Mouse (Mus musculus): ENCODE measurements around the gene Stk38.
A peak's percentile ranks its signal among the peaks of the same experiment; 100 is the strongest.
"Not testable (repeated sequence)": the region's sequence is repeated elsewhere in the genome, so short reads cannot be mapped to it uniquely, and the experiment has no call there.

Stk38 gene

DNA sequence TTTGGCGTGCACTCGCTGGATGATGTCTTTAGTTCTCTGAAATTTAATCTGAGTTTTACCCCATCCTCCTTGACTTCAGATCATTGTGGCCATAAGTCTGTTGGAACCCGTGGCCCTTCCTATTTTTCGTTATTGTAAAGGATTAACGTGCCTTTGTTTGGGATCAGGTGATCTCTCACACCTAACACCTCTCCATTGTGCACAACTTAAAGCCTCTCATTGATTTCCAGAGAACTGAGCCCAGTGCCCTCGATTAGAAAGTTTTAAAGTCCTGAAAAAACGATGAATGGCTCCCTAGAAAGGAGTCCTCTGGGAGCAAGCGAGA is 493 bp upstream of the Stk38 start:
- no peak for DNase-seq (ENCODE audit: low spot score in 2 of 2)

DNA sequence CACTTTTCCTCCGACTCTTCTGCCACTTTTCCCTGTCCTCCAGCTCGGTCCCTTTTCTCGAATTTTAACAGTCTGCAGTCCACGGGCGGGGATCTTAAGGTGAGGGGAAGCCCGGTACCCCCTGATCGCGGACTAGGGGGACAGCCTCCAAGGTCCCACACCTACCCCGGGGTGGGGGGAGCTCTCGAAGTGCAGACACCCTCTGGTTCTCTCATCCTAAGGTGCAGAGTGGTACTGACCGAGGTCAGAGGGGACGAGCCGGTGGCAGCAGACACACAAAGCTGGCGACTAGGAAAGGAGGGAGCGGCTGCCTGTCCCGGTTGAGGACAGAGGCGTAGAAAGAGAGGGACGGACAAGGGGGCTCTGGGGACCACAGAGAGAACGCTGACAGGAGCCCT is 553 bp downstream of the Stk38 start:
- DNase-seq (ENCODE audit: low spot score in 2 of 2) = peak in 1 of 2 experiments; percentile 25

DNA sequence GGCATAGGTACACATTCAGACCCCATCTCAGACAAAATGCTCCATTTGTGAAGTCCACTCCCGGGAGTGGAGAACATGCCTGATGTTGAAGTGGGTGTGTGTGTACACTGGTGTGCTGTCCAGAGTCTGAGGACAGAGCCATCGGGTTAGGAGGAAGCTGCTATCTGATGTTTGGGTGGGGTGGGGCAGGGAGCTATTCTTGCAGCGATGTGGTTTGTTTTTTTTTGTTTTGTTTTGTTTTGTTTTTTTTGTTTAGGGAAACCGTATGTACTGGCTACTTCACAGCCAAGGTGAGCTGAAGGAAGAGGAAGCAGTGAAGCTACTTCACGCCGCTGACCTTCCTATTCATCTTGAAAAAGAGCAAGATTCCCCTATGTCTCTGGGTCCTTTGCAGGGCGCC is 983 bp downstream of the Stk38 start:
- no peak for DNase-seq (ENCODE audit: low spot score in 2 of 2)

DNA sequence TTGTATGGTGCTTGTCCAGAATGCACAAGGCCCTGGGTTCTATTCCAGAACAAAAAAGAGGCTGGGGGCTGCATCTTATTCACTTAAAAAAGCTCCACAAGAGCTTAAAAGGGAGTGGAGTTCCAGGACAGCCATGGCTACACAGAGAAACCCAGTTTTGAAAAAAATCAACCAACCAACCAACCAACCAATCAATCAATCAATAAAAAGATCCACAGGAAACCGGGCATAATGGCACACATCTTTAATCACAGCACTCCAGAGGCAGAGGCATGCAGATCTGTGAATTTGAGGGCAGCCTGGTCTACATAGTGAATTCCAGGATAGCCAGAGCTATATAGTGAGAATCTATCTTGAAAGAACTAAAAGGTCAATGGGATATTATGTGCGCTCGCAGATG is 2.8 kb downstream of the Stk38 start:
- no peak for DNase-seq (ENCODE audit: low spot score in 2 of 2)

DNA sequence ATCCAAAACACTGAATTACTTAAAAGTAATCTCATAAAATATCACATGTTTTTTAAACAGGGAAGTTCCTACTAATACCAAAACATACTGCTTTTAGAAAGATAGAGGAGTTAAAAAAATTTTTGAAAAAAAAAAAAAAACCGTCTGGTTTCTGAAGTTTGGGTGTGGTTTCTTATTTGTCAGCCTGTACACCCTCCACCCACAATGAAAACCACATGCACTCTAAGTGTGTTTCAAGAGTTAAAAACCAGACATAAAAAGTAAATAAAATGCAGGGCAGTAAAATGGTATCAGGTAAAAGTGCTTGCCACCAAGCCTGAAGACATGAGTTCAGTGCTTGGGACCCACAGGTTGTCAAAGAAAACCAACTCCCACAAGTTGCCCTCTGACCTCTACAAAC is 4.1 kb downstream of the Stk38 start:
- no peak for DNase-seq (ENCODE audit: low spot score in 2 of 2)

DNA sequence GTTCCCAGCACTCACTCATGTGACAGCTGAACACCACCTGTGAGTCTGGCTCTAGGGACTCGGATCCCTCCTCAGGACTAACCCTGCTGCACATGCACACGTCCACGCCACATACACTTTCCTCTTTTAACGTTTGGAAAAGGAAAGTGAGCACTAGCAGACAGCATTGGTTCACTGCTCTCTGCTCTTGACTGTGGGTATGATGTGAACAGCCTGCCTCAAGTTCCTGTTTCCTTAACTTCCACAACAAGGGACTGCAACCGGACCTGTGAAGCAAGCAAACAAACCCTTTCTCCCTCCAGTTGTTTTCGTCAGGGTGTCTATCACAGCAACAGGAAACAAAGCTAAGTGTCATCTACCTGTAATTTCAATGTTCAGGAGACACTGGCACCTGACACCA is 7.3 kb downstream of the Stk38 start:
- no peak for DNase-seq (ENCODE audit: low spot score in 2 of 2)

DNA sequence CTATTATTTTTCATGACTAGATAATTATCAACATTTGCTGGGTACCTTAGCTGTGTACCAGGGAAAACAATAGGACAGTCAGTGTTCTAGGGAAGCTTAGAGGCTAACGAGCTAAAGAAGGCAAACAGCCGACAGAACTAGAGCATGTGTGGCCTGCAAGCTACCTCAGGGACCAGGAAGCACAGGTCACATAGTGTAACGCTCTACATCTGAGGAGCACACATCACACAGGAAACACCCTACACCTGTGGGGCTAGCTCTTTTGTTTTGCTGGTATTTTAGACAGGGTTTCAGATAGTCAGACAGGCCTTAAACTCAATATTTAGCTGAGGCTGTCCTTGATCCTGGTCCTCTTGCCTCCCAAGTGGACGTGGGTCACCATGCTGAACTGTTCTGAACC is 13.2 kb downstream of the Stk38 start:
- no peak for DNase-seq (ENCODE audit: low spot score in 2 of 2)

DNA sequence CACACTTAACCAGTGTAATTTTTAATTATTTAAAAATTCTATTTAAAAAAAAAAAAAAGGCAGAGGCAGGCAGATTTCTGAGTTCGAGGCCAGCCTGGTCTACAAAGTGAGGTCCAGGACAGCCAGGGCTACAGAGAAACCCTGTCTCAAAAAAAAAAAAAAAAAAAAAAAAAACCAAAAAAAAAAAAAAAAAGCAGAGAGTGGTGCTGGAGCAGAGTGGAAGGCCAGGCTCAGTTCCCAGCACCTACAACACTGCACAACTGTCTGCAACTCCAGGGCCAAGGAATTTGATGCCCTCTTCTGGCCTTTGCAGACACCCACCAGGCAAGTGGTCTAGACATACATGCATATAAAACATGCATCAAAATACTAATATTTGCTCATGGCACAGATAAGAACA is 14.8 kb downstream of the Stk38 start:
- DNase-seq (ENCODE audit: low spot score in 2 of 2) = not testable (repeated sequence)

DNA sequence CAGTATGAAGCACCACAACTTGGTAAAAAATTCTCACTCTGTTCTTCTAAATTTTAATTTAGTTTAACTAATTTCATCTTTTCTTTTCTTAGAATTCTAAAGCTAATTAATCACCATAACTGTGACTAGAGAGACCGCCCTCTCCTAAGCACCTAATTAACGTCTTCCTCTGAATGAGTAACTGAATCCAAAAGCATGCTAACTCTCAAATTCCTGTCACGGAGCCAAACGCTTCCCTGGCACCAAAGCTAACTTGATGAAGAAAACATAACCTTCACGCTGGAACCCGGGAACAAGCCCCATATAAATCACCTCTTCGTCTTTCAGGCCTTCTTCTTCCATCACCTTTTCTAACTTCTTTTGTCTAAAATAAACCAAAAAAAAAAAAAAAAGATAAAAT is 15.7 kb downstream of the Stk38 start:
- no peak for DNase-seq (ENCODE audit: low spot score in 2 of 2)

DNA sequence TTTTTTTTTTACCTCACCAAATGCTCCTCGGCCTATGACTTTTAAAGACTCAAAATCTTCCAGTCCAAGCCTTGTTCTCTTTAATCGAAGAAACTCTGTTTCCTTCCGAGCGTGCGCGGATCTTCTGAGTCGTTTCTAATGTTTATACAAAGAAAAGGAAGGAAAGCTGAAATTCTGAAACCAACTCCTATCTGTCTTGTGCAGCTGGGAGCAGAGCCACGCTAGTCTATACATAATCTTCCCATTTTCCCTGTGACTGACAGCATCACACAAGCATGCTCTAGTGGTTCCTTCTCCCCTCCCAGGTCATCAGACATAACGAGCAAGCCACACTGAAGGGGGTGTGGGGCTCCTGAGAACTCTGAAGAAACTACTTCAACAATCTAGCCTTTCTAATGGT is 16.5 kb downstream of the Stk38 start:
- DNase-seq (ENCODE audit: low spot score in 2 of 2) = no peak

DNA sequence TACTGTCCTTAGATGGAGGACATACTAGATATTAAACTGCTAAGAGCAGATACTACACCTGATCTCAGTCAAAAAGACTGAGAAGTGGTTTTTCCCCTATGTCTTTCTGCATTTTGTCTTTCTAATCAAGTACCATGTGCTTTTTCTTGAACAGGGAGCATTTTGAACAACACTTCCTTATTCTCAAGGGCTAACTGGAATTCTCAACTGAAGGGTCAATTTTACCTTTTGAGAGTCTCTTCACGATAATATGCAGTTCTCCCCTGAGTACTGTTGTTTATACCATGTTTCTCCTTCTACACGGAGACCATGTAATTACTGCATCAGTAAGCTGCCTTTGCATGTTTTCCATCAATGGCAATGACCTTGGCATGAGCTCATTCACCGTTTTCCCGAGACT is 17.7 kb downstream of the Stk38 start:
- no peak for DNase-seq (ENCODE audit: low spot score in 2 of 2)

DNA sequence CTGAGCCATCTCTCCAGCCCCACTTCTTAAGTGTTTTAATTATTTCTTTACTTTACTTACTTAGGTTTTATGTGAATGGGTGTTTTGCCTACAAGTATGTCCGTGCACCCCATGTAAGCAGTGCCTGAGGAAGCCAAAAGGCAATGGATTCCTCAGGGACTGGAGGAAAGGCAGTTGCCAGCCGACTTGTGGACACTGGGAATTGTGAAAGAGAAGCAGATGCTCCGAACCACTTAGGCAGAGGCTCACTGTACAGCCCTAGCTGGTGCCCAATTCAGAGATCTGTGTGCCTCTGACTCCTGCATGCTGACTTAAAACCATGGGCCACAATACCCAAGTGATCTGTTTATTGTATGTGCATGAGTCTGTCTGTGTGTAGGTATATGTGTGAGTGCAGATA is 18.8 kb downstream of the Stk38 start:
- DNase-seq (ENCODE audit: low spot score in 2 of 2) = no peak

DNA sequence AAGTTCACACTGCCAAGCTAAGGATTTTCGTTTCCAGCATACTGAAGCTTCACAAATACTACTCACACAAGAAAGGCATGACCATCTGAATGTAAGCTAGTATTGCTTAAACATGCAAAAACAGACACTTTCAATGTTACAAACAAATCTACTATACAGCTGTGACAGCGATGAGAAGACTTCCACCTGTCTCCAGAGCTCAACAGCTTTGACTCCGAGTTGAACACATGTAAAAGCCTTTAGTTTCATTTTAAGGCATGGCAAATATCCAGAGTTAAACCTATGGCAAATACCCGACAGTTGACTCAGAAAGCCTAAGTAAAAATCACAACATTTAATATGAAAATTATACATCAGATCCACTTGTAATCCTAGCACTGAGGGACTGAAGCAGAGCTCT is 19.5 kb downstream of the Stk38 start:
- no peak for DNase-seq (ENCODE audit: low spot score in 2 of 2)

DNA sequence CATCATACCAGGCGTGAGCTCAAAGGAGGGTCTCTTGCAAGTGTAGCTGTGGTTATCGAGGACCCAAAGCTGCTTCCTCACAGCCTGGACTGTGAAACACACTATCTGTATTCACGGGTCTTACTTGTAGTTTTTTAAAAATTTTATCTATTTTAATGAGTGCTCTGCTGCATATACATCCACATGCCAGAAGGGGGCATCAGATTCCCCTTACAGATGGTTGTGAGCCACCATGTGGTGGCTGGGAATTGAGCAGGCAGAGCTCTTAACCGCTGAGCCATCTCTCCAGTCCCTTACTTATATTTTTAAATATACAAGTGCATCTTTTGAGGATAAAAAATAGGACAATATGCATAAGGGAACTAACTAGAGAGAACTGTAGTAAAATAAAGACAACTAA is 20.1 kb downstream of the Stk38 start:
- no peak for DNase-seq (ENCODE audit: low spot score in 2 of 2)

DNA sequence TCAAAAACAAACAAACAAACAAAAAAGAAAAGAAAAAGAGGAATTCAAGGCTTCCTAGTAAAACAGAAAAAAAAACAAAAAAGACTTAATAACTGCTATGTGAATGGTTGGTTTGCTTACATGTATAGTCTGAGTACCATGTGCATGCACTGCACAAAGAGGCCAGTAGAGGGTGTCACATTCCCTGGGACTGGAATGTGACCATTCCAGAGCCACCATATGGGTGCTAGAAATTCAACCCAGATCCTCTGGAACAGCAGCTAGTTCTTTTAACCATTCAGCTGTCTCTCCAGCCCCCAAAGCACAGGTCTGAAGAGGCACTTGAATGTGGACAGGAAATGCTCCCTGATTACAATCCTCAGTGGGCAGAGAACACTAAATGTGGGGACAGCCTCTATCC is 21.0 kb downstream of the Stk38 start:
- DNase-seq (ENCODE audit: low spot score in 2 of 2) = no peak

DNA sequence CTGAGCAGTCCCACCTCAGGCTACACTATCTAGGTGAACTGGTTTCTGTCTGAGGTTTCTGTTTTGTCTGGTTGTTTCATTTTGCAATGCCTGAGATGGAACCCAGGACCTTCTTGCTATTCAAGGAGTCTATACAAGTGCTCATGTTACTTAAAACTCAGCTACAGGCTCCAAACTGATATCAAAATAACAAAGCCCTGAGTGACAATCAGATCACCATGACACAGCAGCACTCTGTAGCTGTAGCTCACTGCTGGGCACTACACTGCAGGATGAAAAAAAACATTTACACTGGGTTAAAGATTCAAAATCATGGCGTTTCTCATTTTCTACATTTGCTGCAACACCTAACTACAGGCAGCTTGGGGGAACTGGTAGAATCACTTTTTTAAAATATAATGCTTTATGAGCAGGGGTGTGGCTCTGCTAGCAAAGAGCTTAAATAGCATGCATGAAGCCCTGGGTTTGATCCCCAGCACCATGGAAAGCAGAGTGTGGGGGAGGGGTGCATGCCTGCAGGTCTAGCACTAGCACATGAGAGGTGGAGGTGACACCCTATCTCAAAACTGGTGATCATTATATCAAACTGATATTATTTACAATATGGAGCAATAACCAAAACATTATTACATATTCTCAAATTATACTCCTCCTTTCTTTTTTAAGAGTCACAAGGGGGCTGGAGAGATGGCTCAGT is 22.9 kb downstream of the Stk38 start:
- no peak for DNase-seq (ENCODE audit: low spot score in 2 of 2)

DNA sequence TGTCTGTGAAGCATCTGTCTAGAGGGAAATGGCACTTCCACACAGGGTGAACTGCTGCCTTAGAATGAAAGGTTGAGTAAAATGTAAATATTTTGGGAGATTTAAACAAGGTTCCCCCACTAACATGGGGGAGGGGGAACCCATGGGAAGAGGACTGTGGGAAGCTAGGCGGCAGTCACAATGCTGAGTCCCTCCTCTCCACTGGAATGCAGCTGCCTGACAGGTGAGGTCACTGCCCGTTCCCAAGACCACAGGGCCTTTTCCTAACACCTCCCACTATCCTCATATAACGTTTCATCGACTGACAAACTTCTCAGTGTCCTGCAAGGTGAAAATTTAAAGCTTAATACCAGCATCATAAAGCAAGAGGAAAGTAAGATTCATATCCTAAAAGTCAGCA is 25.2 kb downstream of the Stk38 start:
- DNase-seq (ENCODE audit: low spot score in 2 of 2) = no peak

DNA sequence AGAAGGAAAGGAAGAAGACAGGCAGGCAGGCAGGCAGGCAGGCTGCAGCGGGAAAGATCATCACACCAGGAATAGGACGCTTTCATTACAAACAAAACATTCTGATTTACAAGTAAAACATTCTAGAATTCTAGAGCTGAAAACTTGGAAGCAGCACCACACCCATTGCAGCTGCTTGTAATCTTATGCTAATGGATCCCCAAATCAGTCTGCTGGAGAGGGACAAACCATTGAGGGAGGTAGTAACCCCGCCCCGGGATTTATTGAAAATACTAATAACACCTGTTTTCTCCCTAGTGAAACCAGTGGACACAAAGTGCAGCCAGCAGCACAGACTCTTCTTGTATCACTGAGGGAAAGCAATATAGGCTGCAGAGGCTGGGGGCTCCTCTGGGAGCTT is 26.7 kb downstream of the Stk38 start:
- DNase-seq (ENCODE audit: low spot score in 2 of 2) = no peak

DNA sequence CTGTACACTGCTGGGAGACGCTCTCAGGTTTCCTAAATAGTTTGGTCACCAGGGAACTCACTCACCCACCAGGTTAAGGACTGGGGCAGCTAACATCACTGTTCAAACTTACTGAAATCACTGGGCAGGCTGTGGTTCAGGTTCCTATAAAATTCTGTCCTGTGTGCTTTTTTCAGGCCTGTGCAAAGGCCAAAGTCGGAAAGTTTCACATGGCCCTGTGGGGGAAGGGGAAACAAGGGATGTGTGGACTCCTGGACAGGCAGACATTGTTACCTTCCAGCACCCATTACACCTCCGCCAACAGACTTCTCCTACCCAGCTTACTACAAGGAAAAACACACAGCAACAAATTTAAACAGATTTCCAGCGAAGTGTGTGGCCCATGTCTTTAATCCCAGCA is 28.7 kb downstream of the Stk38 start:
- no peak for DNase-seq (ENCODE audit: low spot score in 2 of 2)

DNA sequence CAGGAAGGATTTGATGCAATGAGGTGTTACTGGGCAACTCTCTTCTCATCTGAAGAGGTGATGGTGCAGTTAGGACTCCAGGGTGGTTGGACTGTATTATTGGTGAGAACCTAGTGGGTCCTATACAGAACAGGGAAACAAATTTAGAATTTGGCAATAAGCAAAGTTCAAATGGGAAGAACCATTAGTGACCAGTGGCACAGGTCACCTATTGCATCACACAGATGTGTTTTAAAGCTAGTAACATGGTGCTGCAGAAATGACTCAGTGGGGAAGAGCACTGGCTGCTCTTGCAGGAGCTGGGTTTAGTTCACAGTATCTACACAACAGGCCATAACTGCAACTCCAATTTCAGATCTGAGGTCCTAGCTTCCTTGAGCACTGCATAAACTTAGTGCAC is 37.7 kb downstream of the Stk38 start:
- DNase-seq (ENCODE audit: low spot score in 2 of 2) = no peak

DNA sequence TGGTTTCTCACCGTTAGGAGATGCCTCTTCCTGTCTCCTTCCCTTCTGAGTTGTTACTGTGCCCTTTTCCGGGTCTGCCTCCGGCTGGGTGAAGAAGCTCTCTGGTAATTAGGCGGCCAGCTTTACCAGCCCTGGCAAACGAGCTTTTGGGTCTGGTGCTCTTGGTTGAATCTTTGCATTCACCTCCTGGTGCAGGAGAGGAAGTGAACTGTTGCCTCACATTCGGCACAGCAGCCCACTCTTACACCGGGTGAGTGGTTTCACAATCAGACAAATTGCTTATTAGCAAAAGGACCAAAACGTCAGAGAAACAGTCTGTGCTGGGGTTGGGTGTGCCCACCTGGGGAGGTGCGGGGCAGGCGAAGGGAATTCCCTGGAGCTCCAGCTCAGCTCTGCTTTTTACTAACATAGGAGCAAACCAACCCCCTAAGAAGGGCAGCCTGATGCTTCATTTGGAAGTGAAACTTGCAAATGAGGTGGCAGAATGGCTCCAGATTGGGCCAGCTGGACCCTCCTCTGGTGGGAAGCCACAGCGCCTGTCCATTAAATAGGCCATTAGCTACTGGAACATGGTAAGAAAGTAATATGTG is 40.7 kb downstream of the Stk38 start:
- no peak for DNase-seq (ENCODE audit: low spot score in 2 of 2)

DNA sequence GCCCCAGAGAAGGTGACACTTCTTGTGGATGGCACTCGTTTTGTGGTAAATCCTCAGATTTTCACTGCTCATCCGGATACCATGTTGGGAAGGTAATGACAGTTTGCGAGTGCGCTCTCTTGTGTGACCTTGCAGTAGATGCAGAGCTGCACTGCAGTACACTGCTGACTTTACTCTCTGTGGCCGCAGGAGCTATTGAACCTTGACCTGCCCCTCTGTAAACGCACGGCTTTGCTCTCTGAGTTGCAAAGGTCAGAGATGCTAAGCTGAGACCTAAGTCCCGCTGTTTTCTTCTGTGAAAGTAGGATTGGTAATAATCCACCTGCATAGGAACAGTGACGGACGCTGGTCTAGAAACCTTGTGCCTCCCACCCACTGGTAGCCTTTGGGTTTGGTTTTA is 46.2 kb downstream of the Stk38 start:
- DNase-seq (ENCODE audit: low spot score in 2 of 2) = no peak

DNA sequence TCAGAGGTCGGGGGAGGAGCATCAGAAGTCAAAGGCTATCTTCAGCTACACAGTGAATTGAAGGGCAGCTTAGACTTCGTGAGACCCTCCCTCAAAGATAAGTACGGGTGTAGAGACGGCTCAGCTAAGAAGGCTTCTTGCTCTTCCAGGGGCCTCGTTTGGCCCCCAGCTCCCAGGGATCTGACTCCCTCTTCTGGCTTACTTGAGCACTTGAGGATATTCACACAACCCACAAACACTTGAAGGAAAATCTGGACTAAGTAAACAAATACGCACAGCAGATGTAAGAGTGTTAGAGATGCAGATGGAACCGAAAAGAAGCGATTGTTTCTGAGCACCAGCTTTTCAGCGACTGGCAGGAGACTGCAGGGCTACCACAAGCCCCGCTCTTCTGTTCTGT is 47.2 kb downstream of the Stk38 start:
- DNase-seq (ENCODE audit: low spot score in 2 of 2) = no peak

DNA sequence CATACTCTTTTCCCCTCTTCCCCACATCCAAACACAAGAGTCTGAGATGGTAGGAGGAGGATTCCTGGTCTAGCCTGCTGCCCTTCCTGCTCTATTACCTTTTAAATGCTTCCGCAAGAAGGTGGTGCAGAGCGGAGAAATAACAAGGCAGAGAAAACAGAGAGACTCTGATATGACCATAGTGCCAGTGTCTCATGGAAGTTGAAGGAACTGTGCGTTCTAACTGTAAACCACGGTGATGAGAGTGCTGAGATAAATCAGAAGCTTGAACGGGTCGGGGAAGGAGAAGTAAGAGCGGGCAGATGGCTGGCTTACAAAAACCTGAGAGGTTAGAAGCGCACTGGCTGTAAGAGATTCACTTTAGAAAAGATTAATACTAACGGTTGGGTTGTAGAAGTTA is 53.4 kb downstream of the Stk38 start:
- DNase-seq (ENCODE audit: low spot score in 2 of 2) = no peak
